Mouse (Mus musculus): ENCODE results near the gene Shisal1. TPM values are rescaled to one million over a fixed set of nuclear protein-coding genes. Genes with fewer than 3 reads are reported as not detected.

The Shisal1 gene
- total RNA-seq, 1 experiment: 0.58 TPM

DNA sequence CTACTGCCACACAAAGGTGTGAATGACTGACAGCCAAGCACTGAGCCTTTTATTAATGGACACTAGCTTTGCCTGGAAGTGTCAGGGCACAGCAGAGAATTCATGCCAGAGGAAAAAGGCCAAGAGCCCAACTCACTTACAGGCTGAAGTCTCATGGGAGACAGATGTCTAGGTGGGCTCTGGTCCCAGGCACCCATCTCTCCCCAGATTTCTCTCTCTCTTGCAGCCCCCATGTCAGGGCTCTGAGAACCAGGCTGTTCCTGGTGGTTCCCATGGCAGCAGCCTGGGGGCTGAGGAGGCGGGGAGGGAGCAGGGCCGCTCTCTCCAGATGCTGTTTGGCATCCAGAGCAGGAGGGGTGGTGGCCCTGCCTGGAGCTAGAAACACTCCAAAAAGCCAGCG, 38.3 kb downstream of the Shisal1 start:
- Histone ChIP-seq H3K9me3 (ENCODE audit: control insufficient read depth, insufficient read depth, low read depth, low read length) (no peaks in the 10 kb centered on the region), H3K4me1 (ENCODE audit: control insufficient read depth in 2 of 2, insufficient read depth in 2 of 2, low read length in 2 of 2, poor library complexity in 1 of 2) (peaks cover 3 to 14% of the 10 kb centered on the region in 2 experiments; a peak in 2 of 4 replicates), H3K36me3 (ENCODE audit: control insufficient read depth, insufficient read depth, low read length, poor library complexity, severe bottlenecking) (no peaks in the 10 kb centered on the region), H3K4me3 (ENCODE audit: insufficient read depth in 1 of 2, low read depth in 1 of 2, low read length in 2 of 2, poor library complexity in 1 of 2, severe bottlenecking in 1 of 2) (no peak overlapping the region), H3K9ac (ENCODE audit: insufficient read depth, low read depth, low read length, poor library complexity, severe bottlenecking) (no peak overlapping the region), H3K27ac (ENCODE audit: insufficient read depth, low read depth, low read length, poor library complexity, severe bottlenecking) (no peak overlapping the region)
- no peak for DNase-seq (ENCODE audit: low read depth, low spot score)
- TF ChIP-seq ZC3H11A (IDR thresholded peaks at IDR 0.05; ENCODE audit: borderline replicate concordance, low read depth, low read length) (no peak), CHD2 (IDR thresholded peaks at IDR 0.05; ENCODE audit: low read depth, low read length) (no peak), MAFK (IDR thresholded peaks at IDR 0.05; ENCODE audit: insufficient read depth, low read depth, low read length) (no peak)
- in situ Hi-C loops (cut with MboI; ENCODE audit: low sequenced_read_pairs in 2 of 2, unreplicated experiment in 2 of 2): no loop called here

DNA sequence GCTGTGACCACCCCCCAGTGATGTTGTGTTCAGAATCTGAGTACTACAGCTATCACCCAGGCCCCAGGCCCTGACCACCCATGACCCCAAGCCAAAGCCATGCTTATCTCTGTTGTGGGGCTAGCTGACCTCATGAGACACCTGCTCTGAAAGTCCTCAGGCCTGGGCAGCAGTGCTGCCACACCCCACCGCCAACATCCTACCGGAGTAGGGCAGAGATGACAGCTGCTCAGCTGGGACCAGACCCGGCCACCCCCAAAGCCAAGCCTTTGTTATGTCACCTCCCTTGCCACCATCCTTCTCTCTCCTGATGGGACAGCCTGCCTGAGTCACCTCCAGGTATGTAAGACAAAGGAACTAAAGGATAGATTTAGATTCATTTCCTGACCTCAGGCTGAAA, 41.1 kb downstream of the Shisal1 start:
- Histone ChIP-seq H3K27ac (ENCODE audit: insufficient read depth, low read depth, low read length, poor library complexity, severe bottlenecking) (no peak overlapping the region), H3K4me1 (ENCODE audit: control insufficient read depth in 2 of 2, insufficient read depth in 2 of 2, low read length in 2 of 2, poor library complexity in 1 of 2) (peaks cover 0 to 14% of the 10 kb centered on the region in 2 experiments; a peak in 2 of 4 replicates), H3K4me3 (ENCODE audit: insufficient read depth in 1 of 2, low read depth in 1 of 2, low read length in 2 of 2, poor library complexity in 1 of 2, severe bottlenecking in 1 of 2) (no peak overlapping the region), H3K9ac (ENCODE audit: insufficient read depth, low read depth, low read length, poor library complexity, severe bottlenecking) (no peak overlapping the region), H3K36me3 (ENCODE audit: control insufficient read depth, insufficient read depth, low read length, poor library complexity, severe bottlenecking) (no peaks in the 10 kb centered on the region), H3K9me3 (ENCODE audit: control insufficient read depth, insufficient read depth, low read depth, low read length) (no peaks in the 10 kb centered on the region)
- TF ChIP-seq ZNF384 (IDR thresholded peaks at IDR 0.05; ENCODE audit: low read depth, low read length) (no peak), MAFK (IDR thresholded peaks at IDR 0.05; ENCODE audit: insufficient read depth, low read depth, low read length) (no peak), CHD2 (IDR thresholded peaks at IDR 0.05; ENCODE audit: low read depth, low read length) (no peak), HCFC1 (IDR thresholded peaks at IDR 0.05; ENCODE audit: borderline replicate concordance, insufficient read depth, low read length) (no peak), ZC3H11A (IDR thresholded peaks at IDR 0.05; ENCODE audit: borderline replicate concordance, low read depth, low read length) (no peak)
- in situ Hi-C loops (cut with MboI; ENCODE audit: low sequenced_read_pairs in 2 of 2, unreplicated experiment in 2 of 2): no loop called here
- no peak for DNase-seq (ENCODE audit: low read depth, low spot score)

DNA sequence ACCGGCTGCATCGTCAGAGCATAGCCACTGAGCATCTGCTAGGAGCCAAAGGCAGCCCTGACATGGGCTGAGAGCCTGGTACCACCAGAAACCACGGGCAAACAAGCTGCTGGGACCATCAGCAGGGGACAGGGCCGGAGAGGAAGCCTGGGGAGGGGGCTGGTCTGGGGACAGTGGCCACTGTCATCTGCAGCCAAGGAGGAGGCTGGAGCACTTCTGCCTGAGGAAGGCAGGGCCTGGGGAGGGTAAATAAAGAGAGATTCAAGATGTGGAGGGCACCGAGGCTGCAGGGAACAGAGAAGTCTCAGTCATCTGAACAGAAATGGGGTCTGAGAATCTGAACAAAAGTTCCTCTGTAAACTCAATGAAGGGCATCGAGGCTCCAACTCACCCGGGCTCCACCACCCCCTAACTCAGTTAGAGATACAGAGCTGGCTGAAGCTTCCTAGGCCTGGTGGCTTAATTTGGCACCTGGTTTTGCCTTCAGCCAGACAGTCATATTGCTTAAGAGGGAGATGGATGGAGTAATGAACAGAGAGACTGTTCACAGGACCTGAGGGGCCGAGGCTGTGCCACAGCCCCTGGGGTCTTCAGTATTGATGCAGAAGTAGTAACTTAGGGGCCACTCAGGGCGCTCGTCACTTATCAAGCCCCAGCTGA, 43.3 kb downstream of the Shisal1 start:
- no peaks in the 10 kb centered on the region for H3K36me3 ChIP-seq (ENCODE audit: control insufficient read depth, insufficient read depth, low read length, poor library complexity, severe bottlenecking)
- H3K4me3 ChIP-seq (ENCODE audit: insufficient read depth in 1 of 2, low read depth in 1 of 2, low read length in 2 of 2, poor library complexity in 1 of 2, severe bottlenecking in 1 of 2): no peak overlapping the region
- no peak for DNase-seq (ENCODE audit: low read depth, low spot score)
- no peak overlapping the region for H3K27ac ChIP-seq (ENCODE audit: insufficient read depth, low read depth, low read length, poor library complexity, severe bottlenecking)
- no peak overlapping the region for H3K9ac ChIP-seq (ENCODE audit: insufficient read depth, low read depth, low read length, poor library complexity, severe bottlenecking)
- in situ Hi-C loops (cut with MboI; ENCODE audit: low sequenced_read_pairs in 2 of 2, unreplicated experiment in 2 of 2): no loop called here
- no peaks in the 10 kb centered on the region for H3K9me3 ChIP-seq (ENCODE audit: control insufficient read depth, insufficient read depth, low read depth, low read length)
- TF ChIP-seq ZC3H11A (IDR thresholded peaks at IDR 0.05; ENCODE audit: borderline replicate concordance, low read depth, low read length) (no peak), CHD2 (IDR thresholded peaks at IDR 0.05; ENCODE audit: low read depth, low read length) (no peak), ZNF384 (IDR thresholded peaks at IDR 0.05; ENCODE audit: low read depth, low read length) (no peak), MAFK (IDR thresholded peaks at IDR 0.05; ENCODE audit: insufficient read depth, low read depth, low read length) (no peak), HCFC1 (IDR thresholded peaks at IDR 0.05; ENCODE audit: borderline replicate concordance, insufficient read depth, low read length) (no peak)
- peaks cover 0 to 14% of the 10 kb centered on the region in 2 experiments; a peak in 2 of 4 replicates for H3K4me1 ChIP-seq (ENCODE audit: control insufficient read depth in 2 of 2, insufficient read depth in 2 of 2, low read length in 2 of 2, poor library complexity in 1 of 2)

DNA sequence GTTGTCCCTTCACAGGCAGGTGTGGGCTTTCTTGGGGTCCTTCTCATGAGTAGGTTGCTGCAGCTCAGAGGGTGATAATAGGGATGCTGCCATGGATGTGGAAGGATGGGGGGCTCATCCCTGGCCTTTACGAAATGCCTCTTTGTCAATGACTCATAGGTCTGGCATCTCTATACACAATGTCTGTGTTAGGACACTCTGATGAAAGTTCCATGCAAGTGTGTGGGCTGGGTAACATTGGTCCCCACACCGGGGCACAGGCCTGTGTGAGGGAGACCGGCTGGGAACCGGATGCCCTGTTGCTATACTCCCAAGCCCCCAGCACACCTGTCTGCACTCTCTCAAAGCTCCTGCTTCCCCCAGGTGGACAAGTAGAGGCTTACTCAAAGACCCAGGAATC, 48.3 kb downstream of the Shisal1 start:
- H3K4me1 ChIP-seq (ENCODE audit: control insufficient read depth in 2 of 2, insufficient read depth in 2 of 2, low read length in 2 of 2, poor library complexity in 1 of 2): peaks cover 0 to 14% of the 10 kb centered on the region in 2 experiments; a peak in 2 of 4 replicates
- no peak for DNase-seq (ENCODE audit: low read depth, low spot score)
- no peaks in the 10 kb centered on the region for H3K9me3 ChIP-seq (ENCODE audit: control insufficient read depth, insufficient read depth, low read depth, low read length)
- H3K36me3 ChIP-seq (ENCODE audit: control insufficient read depth, insufficient read depth, low read length, poor library complexity, severe bottlenecking): no peaks in the 10 kb centered on the region
- TF ChIP-seq ZC3H11A (IDR thresholded peaks at IDR 0.05; ENCODE audit: borderline replicate concordance, low read depth, low read length) (no peak), ZNF384 (IDR thresholded peaks at IDR 0.05; ENCODE audit: low read depth, low read length) (no peak)
- in situ Hi-C loops (cut with MboI; ENCODE audit: low sequenced_read_pairs in 2 of 2, unreplicated experiment in 2 of 2): no loop called here
- no peak overlapping the region for H3K27ac ChIP-seq (ENCODE audit: insufficient read depth, low read depth, low read length, poor library complexity, severe bottlenecking)
- no peak overlapping the region for H3K4me3 ChIP-seq (ENCODE audit: insufficient read depth in 1 of 2, low read depth in 1 of 2, low read length in 2 of 2, poor library complexity in 1 of 2, severe bottlenecking in 1 of 2)
- no peak overlapping the region for H3K9ac ChIP-seq (ENCODE audit: insufficient read depth, low read depth, low read length, poor library complexity, severe bottlenecking)

DNA sequence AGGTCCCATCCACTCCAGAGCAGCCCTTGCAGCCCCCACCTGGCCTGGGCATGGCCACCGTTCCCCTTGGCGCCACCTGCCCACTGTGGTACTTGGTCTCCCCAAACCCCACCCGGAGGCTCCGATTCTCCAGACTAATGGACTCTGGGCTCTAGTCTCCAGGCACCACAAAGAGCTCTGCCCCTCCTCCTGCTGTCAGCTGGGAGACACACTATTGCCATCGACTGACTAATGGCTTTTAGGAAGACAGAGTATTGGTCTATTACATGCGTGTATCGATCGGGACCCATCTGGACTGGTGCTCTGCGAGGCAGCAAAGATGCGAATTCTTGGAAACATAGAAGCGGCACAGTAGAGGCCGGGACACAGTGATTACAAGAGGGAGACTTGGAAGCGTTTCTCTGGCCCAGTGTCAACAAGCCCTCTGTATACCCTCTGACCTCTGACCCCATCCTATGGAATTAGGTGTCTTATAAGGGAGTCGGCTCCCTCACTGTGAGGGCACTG, 49.2 kb downstream of the Shisal1 start:
- H3K27ac ChIP-seq (ENCODE audit: insufficient read depth, low read depth, low read length, poor library complexity, severe bottlenecking): no peak overlapping the region

More for the DNA sequence above, 49.2 kb downstream of the Shisal1 start:
- Histone ChIP-seq H3K4me1 (ENCODE audit: control insufficient read depth in 2 of 2, insufficient read depth in 2 of 2, low read length in 2 of 2, poor library complexity in 1 of 2) (peaks cover 0 to 17% of the 10 kb centered on the region in 2 experiments; a peak in 2 of 4 replicates), H3K36me3 (ENCODE audit: control insufficient read depth, insufficient read depth, low read length, poor library complexity, severe bottlenecking) (no peaks in the 10 kb centered on the region), H3K9ac (ENCODE audit: insufficient read depth, low read depth, low read length, poor library complexity, severe bottlenecking) (no peak overlapping the region), H3K9me3 (ENCODE audit: control insufficient read depth, insufficient read depth, low read depth, low read length) (no peaks in the 10 kb centered on the region), H3K4me3 (ENCODE audit: insufficient read depth in 1 of 2, low read depth in 1 of 2, low read length in 2 of 2, poor library complexity in 1 of 2, severe bottlenecking in 1 of 2) (no peak overlapping the region)
- in situ Hi-C loops (cut with MboI; ENCODE audit: low sequenced_read_pairs in 2 of 2, unreplicated experiment in 2 of 2): no loop called here
- no peak for DNase-seq (ENCODE audit: low read depth, low spot score)
- TF ChIP-seq CHD2 (IDR thresholded peaks at IDR 0.05; ENCODE audit: low read depth, low read length) (no peak), ZNF384 (IDR thresholded peaks at IDR 0.05; ENCODE audit: low read depth, low read length) (no peak), ZC3H11A (IDR thresholded peaks at IDR 0.05; ENCODE audit: borderline replicate concordance, low read depth, low read length) (no peak), HCFC1 (IDR thresholded peaks at IDR 0.05; ENCODE audit: borderline replicate concordance, insufficient read depth, low read length) (no peak), MAFK (IDR thresholded peaks at IDR 0.05; ENCODE audit: insufficient read depth, low read depth, low read length) (no peak)
